Mouse (Mus musculus): ENCODE results near the gene Vps13d. TPM values are rescaled to one million over a fixed set of nuclear protein-coding genes. Genes with fewer than 3 reads are reported as not detected.

The Vps13d gene
- total and polyA plus RNA-seq, 3 experiments, result 9.4 to 9.8 (median 9.7) TPM

- TF ChIP-seq USF2 (conservative IDR thresholded peaks at IDR 0.05; ENCODE audit: low read depth, low read length) (no peak), TCF12 (IDR thresholded peaks at IDR 0.05; ENCODE audit: low read depth, low read length) (no peak), ELF1 (IDR thresholded peaks at IDR 0.05; ENCODE audit: low read depth, low read length) (no peak), TBP (conservative IDR thresholded peaks at IDR 0.05; ENCODE audit: low read depth, low read length) (no peak)
These were observed 127.7 kb downstream of the Vps13d start for GRCm38 (mm10) chr4:145067019-145067680.

GRCm38 (mm10) chr4:145066336-145067018 is 128.3 kb downstream of the Vps13d start:
- H3K4me1 ChIP-seq (ENCODE audit: control insufficient read depth in 1 of 2, insufficient read depth in 2 of 2), result no peaks in the 10 kb centered on the region
- no peaks in the 10 kb centered on the region for H3K9me3 ChIP-seq (replicated peaks; ENCODE audit: low read length)
- H3K4me2 ChIP-seq (ENCODE audit: insufficient read depth, low read depth, poor library complexity, severe bottlenecking), result no peak overlapping the region
- no peaks in the 10 kb centered on the region for H3K79me2 ChIP-seq (replicated peaks; ENCODE audit: control insufficient read depth, extremely low read depth, insufficient read depth, poor library complexity, severe bottlenecking)
- H3K9ac ChIP-seq (ENCODE audit: insufficient read depth, low read depth), result no peak overlapping the region
- TF ChIP-seq GABPA (IDR thresholded peaks at IDR 0.05; ENCODE audit: insufficient replicate concordance, low read depth, low read length) (no peak), IRF4 (IDR thresholded peaks at IDR 0.05; ENCODE audit: low read depth, low read length) (no peak), PAX5 (IDR thresholded peaks at IDR 0.05; ENCODE audit: low read length) (no peak), USF2 (conservative IDR thresholded peaks at IDR 0.05; ENCODE audit: low read depth, low read length) (no peak), MEF2A (IDR thresholded peaks at IDR 0.05; ENCODE audit: borderline replicate concordance, low read depth, low read length) (no peak), RCOR1 (conservative IDR thresholded peaks at IDR 0.05; ENCODE audit: low read depth, low read length) (no peak), ZKSCAN1 (IDR thresholded peaks at IDR 0.05; ENCODE audit: borderline replicate concordance, low read depth, low read length) (no peak), UBTF (IDR thresholded peaks at IDR 0.05; ENCODE audit: low read depth, low read length) (no peak), NRF1 (IDR thresholded peaks at IDR 0.05; ENCODE audit: low read depth, low read length) (no peak), MXI1 (IDR thresholded peaks at IDR 0.05; ENCODE audit: low read depth, low read length) (no peak), MAX (IDR thresholded peaks at IDR 0.05; ENCODE audit: low read length) (no peak), POLR2AphosphoS2 (IDR thresholded peaks at IDR 0.05; ENCODE audit: low read depth, low read length) (no peak)
- in situ Hi-C loops (cut with MboI; ENCODE audit: low pct_ligation_motif_present, low pct_unique_long_range_greater_than_20kb, low sequenced_read_pairs) (no loop called here), dilution Hi-C loops (cut with MboI; ENCODE audit: extremely low pct_ligation_motif_present, extremely low pct_unique_long_range_greater_than_20kb, low sequenced_read_pairs) (no loop called here)
- no peak overlapping the region for H3K4me3 ChIP-seq (replicated peaks in 1 of 3; ENCODE audit: low read depth in 2 of 3, low read length in 2 of 3, poor library complexity in 1 of 3)
- H3K27ac ChIP-seq (ENCODE audit: insufficient read depth, low read depth), result no peak overlapping the region
- H3K27me3 ChIP-seq (replicated peaks), result no peaks in the 10 kb centered on the region
- peaks cover 50 to 77% of the 10 kb centered on the region in 2 experiments for H3K36me3 ChIP-seq (replicated peaks in 1 of 2; ENCODE audit: control insufficient read depth in 1 of 2, insufficient read depth in 1 of 2, low read length in 1 of 2)
- no peak for DNase-seq (ENCODE audit: extremely low read depth)

More at GRCm38 (mm10) chr4:145067019-145067680, 127.7 kb downstream of the Vps13d start:
- H3K36me3 ChIP-seq (replicated peaks in 1 of 2; ENCODE audit: control insufficient read depth in 1 of 2, insufficient read depth in 1 of 2, low read length in 1 of 2), result peaks cover 51 to 77% of the 10 kb centered on the region in 2 experiments
- in situ Hi-C loops (cut with MboI; ENCODE audit: low pct_ligation_motif_present, low pct_unique_long_range_greater_than_20kb, low sequenced_read_pairs), result no loop called here
- no peaks in the 10 kb centered on the region for H3K27me3 ChIP-seq (replicated peaks)
- no peak overlapping the region for H3K4me3 ChIP-seq (replicated peaks in 1 of 3; ENCODE audit: low read depth in 2 of 3, low read length in 2 of 3, poor library complexity in 1 of 3)
- H3K79me2 ChIP-seq (replicated peaks; ENCODE audit: control insufficient read depth, extremely low read depth, insufficient read depth, poor library complexity, severe bottlenecking), result no peaks in the 10 kb centered on the region; the same call in 1 of the 2 replicates
- DNase-seq (ENCODE audit: extremely low read depth), result no peak
- no peaks in the 10 kb centered on the region for H3K9me3 ChIP-seq (replicated peaks; ENCODE audit: low read length)
- dilution Hi-C loops (cut with MboI; ENCODE audit: extremely low pct_ligation_motif_present, extremely low pct_unique_long_range_greater_than_20kb, low sequenced_read_pairs), result no loop called here
- no peak overlapping the region for H3K27ac ChIP-seq (ENCODE audit: insufficient read depth, low read depth)
- H3K4me2 ChIP-seq (ENCODE audit: insufficient read depth, low read depth, poor library complexity, severe bottlenecking), result no peak overlapping the region
- H3K9ac ChIP-seq (ENCODE audit: insufficient read depth, low read depth), result no peak overlapping the region
- H3K4me1 ChIP-seq (ENCODE audit: control insufficient read depth in 1 of 2, insufficient read depth in 2 of 2), result no peaks in the 10 kb centered on the region

Measured in CH12.LX (cell line).